Mouse (Mus musculus) heart, embryonic 16.5 days (tissue): ENCODE data around the gene Cgref1. TPM values are rescaled to one million over a fixed set of nuclear protein-coding genes. Genes with fewer than 3 reads are reported as not detected.

Source experiments
- ATAC-seq: fragments of 200-750 bp; cut with Nextera tagmentation; replicated peaks from 2 replicates; pipeline ENCODE4 v1.8.0; 2017; ENCODE audit warnings: moderate number of reproducible peaks; ENCODE audit not compliant: insufficient read depth, low FRiP score; ENCODE audit errors: extremely low read depth
- H3K27ac ChIP-seq: fragments of 300-500 bp; sonication (generic); 2 replicates; pipeline ENCODE4 v1.5.1; 2014; ENCODE audit warnings: mild to moderate bottlenecking, low read length, control low read depth, moderate library complexity
- H3K27me3 ChIP-seq: fragments of 300-500 bp; sonication (generic); 2 replicates; pipeline ENCODE4 v1.6.1; 2014; ENCODE audit warnings: low read length, mixed read lengths; ENCODE audit not compliant: control insufficient read depth, insufficient read depth
- H3K36me3 ChIP-seq: fragments of 300-500 bp; sonication (generic); 2 replicates; pipeline ENCODE4 v1.6.1; 2014; ENCODE audit not compliant: control insufficient read depth, insufficient read depth
- H3K4me1 ChIP-seq: fragments of 300-500 bp; sonication (generic); 2 replicates; pipeline ENCODE4 v1.6.1; 2014; ENCODE audit warnings: low read length, mixed read lengths; ENCODE audit not compliant: control insufficient read depth, insufficient read depth
- H3K4me2 ChIP-seq: fragments of 300-500 bp; sonication (generic); 2 replicates; pipeline ENCODE4 v1.6.1; 2014; ENCODE audit warnings: low read depth, mild to moderate bottlenecking, control low read depth, low read length
- H3K4me3 ChIP-seq: fragments of 300-500 bp; sonication (generic); 2 replicates; pipeline ENCODE4 v1.5.1; 2014; ENCODE audit warnings: mild to moderate bottlenecking, control low read depth, low read length
- H3K9ac ChIP-seq: fragments of 300-500 bp; sonication (generic); 2 replicates; pipeline ENCODE4 v1.6.1; 2014; ENCODE audit warnings: low read length, control low read depth
- H3K9me3 ChIP-seq: fragments of 300-500 bp; sonication (generic); replicated peaks from 2 replicates; pipeline ENCODE4 v1.6.1; 2016; ENCODE audit warnings: low read length; ENCODE audit not compliant: control insufficient read depth
- WGBS: fragments of 180-500 bp; shearing (Covaris S2); extraction: QIAGEN DNeasy Blood & Tissue Kit; methylation state at CpG from one replicate; pipeline ENCODE4 v1.1.7; 2014; 5-methylcytosine and 5-hydroxymethylcytosine counted together
- polyA plus RNA-seq: library from polyadenylated mRNA; unstranded; fragments of >200 nt; fragmentation: Nextera tagmentation; extraction: Ambion mirVana; gene quantifications from 2 replicates; pipeline ENCODE4 v1.2.1, GENCODE M21; 2015

The Cgref1 gene
- polyA plus RNA-seq, 1 experiment from 2014 or later, result 2.6 TPM

- 70% methylated on average over 6 of the region's 6 CpGs for WGBS
- H3K36me3 ChIP-seq, result peaks cover 5% of the 10 kb centered on the region
- no peaks in the 10 kb centered on the region for H3K27me3 ChIP-seq
- no peaks in the 10 kb centered on the region for H3K9me3 ChIP-seq
- no peak overlapping the region for H3K27ac ChIP-seq
- H3K4me3 ChIP-seq, result no peak overlapping the region
- H3K4me1 ChIP-seq, result peaks cover 18% of the 10 kb centered on the region
- H3K9ac ChIP-seq, result no peak overlapping the region
- no peak for ATAC-seq
- peak overlapping the region; percentile 73; the same call in 1 of the 2 replicates for H3K4me2 ChIP-seq
These were observed 22.3 kb downstream of the Cgref1 start for GRCm38 (mm10) chr5:30923119-30923518.

GRCm38 (mm10) chr5:30922581-30923041, 22.8 kb downstream of the Cgref1 start:
- peaks cover 5% of the 10 kb centered on the region for H3K36me3 ChIP-seq
- no peaks in the 10 kb centered on the region for H3K9me3 ChIP-seq
- no peak for ATAC-seq
- H3K9ac ChIP-seq, result no peak overlapping the region
- peak overlapping the region; percentile 71; the same call in 1 of the 2 replicates for H3K4me3 ChIP-seq
- H3K27me3 ChIP-seq, result no peaks in the 10 kb centered on the region
- H3K27ac ChIP-seq, result no peak overlapping the region
- peak overlapping the region; percentile 73 for H3K4me2 ChIP-seq
- H3K4me1 ChIP-seq, result peaks cover 18% of the 10 kb centered on the region
- WGBS, result 47% methylated on average over 10 of the region's 10 CpGs

DNA sequence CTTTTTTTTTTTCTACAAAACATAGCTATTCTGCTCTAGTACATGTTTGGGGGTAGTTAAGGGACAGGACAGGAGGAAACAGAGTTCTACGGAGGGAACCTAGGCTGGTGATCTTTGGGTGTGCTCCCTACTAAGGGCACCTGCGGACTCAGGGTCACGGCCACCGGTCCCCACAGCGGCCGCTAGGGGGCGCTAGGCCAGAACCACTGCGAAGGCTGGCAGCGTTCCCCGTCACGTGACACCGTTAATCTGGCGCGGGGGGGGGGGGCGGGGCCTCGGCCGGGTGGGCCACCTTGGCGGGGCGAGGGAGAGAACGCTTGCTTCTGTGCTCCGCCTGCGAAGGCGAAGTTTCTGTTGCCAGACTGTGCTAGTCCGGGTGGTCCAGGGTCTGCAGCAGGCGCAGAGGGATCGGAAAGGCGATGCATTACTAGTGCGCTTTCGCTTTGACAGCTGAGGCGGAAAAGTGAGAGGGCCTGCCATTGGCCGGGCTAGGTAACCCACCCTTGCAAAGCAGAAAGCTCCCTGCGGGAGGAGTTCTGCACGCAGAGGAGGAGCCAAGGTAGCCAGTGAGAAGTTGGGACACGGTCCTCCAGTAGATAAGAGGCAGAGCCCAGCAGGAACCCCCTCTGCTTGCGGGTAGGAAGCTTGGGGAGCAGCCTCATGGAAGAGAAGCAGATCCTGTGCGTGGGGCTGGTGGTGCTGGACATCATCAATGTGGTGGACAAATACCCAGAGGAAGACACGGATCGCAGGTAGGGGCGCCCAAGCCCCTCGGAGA, 23.9 kb downstream of the Cgref1 start, which contains the start of gene Khk:
Khk (plus strand) TSS at position 176 of the 778 bp plus-strand sequence.
- peak within 1 kb of the TSS; percentile 73 for H3K9ac ChIP-seq
- H3K27me3 ChIP-seq, result no peaks in the 10 kb centered on the region
- peak within 1 kb of the TSS; percentile 71 for H3K4me3 ChIP-seq
- peak; percentile 77 for ATAC-seq
- peaks cover 5% of the 10 kb centered on the region for H3K36me3 ChIP-seq
- peak within 1 kb of the TSS; percentile 87 for H3K27ac ChIP-seq
- 1% methylated on average over 37 of the region's 40 CpGs for WGBS
- peaks cover 23% of the 10 kb centered on the region for H3K4me1 ChIP-seq
- no peaks in the 10 kb centered on the region for H3K9me3 ChIP-seq
- H3K4me2 ChIP-seq, result peak within 1 kb of the TSS; percentile 73

DNA sequence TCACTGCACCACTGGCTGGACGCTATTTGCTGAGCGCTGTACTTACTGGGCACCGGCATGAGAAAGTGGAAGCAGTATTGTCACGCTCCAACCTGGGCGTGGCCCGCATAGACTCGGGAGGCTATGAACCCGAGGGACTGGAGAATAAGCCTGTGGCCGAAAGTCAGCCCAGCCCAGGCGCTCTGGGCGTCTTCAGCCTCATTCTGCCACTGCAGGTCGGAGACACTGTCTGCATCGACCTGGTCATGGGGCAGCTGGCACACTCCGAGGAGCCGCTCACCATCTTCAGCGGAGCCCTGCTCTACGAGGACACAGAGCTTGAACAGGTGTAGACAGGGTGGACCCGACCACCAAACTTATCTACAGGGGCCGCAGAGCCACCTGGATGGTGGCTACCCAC, 24.8 kb downstream of the Cgref1 start:
- WGBS, result 65% methylated on average over 19 of the region's 19 CpGs
- ATAC-seq, result no peak
- Histone ChIP-seq H3K4me2 (peak overlapping the region; percentile 73), H3K27me3 (no peaks in the 10 kb centered on the region), H3K4me1 (peaks cover 29% of the 10 kb centered on the region), H3K4me3 (no peak overlapping the region), H3K9ac (peak overlapping the region; percentile 21; the same call in 1 of the 2 replicates), H3K9me3 (no peaks in the 10 kb centered on the region), H3K36me3 (peaks cover 5% of the 10 kb centered on the region), H3K27ac (no peak overlapping the region)

DNA sequence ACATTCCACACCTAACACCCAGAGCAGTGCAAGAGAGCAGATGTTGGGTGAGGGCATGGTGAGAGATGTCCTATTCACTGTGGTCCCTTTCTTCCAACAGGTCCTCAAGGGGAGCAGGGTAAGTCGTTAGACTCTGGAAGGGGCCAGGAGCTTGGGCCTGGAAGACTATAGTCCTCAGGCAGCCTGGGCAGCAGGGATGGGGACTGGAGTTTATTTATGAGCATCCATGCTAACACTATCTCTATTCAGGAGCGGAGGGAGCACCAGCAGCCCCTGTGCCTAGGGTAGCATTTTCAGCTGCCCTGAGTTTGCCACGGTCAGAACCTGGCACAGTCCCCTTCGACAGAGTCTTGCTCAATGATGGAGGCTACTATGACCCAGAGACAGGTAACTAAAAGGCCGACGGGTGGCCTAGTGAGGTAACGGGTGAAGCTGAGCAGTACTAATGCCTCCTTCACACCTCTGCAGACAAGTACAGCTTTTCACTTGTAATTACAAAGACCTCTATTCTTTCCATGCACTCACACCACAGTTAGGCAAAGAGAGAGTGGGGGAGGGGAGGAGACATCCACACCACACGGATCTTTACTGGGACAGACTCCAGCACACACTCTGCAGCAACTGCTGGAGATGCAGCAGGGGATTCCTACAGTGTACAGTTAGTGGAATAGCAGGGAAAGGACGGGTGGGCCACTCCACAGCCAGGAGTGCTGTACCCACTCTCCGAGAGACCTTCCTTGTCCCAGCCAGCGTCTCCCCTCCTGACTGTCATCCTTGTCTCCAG, 25.4 kb downstream of the Cgref1 start:
- no peak overlapping the region for H3K9ac ChIP-seq
- H3K4me1 ChIP-seq, result peaks cover 32% of the 10 kb centered on the region
- H3K36me3 ChIP-seq, result peaks cover 5% of the 10 kb centered on the region
- no peak for ATAC-seq
- no peak overlapping the region for H3K27ac ChIP-seq
- peak overlapping the region; percentile 73; the same call in 1 of the 2 replicates for H3K4me2 ChIP-seq
- H3K9me3 ChIP-seq, result no peaks in the 10 kb centered on the region
- H3K4me3 ChIP-seq, result no peak overlapping the region
- no peaks in the 10 kb centered on the region for H3K27me3 ChIP-seq
- 74% methylated on average over 11 of the region's 11 CpGs for WGBS

DNA sequence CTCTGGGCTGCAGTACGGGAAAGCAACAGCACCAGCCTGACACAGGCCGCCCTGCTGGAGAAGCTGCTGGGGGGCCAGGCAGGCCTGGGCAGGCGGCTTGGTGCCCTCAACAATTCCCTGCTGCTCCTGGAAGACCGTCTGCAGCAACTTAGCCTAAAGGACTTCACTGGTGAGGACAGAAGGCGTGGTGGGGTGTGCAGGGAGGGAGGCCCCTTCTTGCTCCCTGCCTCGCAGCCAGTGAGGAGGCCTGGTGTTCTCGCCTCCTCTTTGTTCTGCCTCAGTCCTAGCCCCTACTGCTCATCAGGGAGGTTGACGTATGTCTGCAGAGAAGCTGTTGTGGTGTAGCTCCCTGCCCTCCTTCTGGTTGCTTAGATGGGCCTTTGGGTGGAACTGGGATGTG, 26.7 kb downstream of the Cgref1 start:
- Histone ChIP-seq H3K4me3 (no peak overlapping the region), H3K27ac (no peak overlapping the region), H3K4me1 (peaks cover 32% of the 10 kb centered on the region), H3K36me3 (peaks cover 5% of the 10 kb centered on the region), H3K9ac (0 out of 2 replicates have a peak overlapping the region, but pooled peaks have one; percentile 38), H3K9me3 (no peaks in the 10 kb centered on the region), H3K27me3 (no peaks in the 10 kb centered on the region), H3K4me2 (no peak overlapping the region)
- no peak for ATAC-seq
- 81% methylated on average over 8 of the region's 8 CpGs for WGBS

DNA sequence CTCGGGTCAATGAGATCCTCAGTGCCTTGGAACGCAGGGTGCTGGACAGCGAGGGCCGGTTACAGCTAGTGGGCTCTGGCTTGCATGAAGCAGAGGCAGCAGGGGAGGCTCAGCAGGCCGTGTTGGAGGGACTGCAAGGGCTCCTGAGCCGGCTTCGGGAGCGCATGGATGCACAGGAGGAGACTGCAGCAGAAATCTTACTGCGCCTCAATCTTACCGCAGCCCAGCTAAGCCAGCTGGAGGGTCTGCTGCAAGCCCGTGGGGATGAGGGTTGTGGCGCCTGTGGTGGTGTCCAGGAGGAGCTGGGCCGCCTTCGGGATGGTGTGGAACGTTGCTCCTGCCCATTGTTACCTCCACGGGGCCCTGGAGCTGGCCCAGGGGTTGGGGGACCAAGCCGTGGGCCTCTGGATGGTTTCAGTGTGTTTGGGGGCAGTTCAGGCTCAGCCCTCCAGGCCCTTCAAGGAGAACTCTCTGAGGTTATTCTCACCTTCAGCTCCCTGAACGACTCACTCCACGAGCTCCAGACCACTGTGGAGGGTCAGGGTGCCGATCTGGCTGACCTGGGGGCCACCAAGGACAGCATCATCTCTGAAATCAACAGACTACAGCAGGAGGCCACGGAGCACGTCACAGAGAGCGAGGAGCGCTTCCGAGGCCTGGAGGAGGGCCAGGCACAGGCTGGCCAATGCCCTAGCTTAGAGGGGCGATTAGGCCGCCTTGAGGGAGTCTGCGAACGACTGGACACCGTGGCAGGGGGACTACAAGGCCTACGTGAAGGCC, 27.3 kb downstream of the Cgref1 start:
- Histone ChIP-seq H3K9me3 (no peaks in the 10 kb centered on the region), H3K4me2 (no peak overlapping the region), H3K27me3 (no peaks in the 10 kb centered on the region), H3K4me1 (peaks cover 35% of the 10 kb centered on the region), H3K4me3 (no peak overlapping the region), H3K36me3 (peaks cover 5% of the 10 kb centered on the region), H3K9ac (0 out of 2 replicates have a peak overlapping the region, but pooled peaks have one; percentile 38), H3K27ac (no peak overlapping the region)
- ATAC-seq, result no peak
- 86% methylated on average over 31 of the region's 31 CpGs for WGBS

- Histone ChIP-seq H3K9ac (0 out of 2 replicates have a peak overlapping the region, but pooled peaks have one; percentile 9), H3K4me1 (peaks cover 37% of the 10 kb centered on the region), H3K9me3 (no peaks in the 10 kb centered on the region), H3K4me3 (no peak overlapping the region), H3K4me2 (no peak overlapping the region), H3K36me3 (peaks cover 5% of the 10 kb centered on the region), H3K27ac (no peak overlapping the region), H3K27me3 (no peaks in the 10 kb centered on the region)
- 83% methylated on average over 11 of the region's 11 CpGs for WGBS
- ATAC-seq, result no peak
These were observed 28.0 kb downstream of the Cgref1 start for GRCm38 (mm10) chr5:30917348-30917747.
